Mouse (Mus musculus) cerebellum, adult (tissue): ENCODE results near the gene Ntrk3.

ENCODE experiments used
- ATAC-seq: cut with Nextera tagmentation; 2 replicates; pipeline ENCODE4 v1.9.2; 2017; ENCODE audit warnings: mild to moderate bottlenecking, moderate library complexity, mixed read lengths; ENCODE audit not compliant: insufficient number of reproducible peaks, low FRiP score, low TSS enrichment

The Ntrk3 gene

DNA sequence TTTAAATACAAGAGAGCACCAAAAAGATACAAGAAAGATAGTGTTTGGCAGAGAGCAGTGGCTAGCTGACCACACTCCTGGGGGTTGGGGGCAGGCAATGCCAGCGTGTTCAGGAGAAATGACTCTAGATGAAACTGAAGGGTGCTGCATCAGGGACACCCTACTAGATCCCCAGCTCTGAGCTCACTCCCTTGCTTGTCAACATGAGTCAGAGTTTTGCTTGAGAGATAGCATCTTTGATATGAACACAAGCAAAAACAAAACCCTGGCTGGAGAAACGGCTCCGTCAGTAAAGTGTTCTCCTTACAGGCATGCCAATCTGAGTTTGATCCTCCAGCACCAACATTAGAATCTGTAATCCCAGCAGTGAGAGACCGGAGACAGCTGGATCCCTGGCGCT, 189.1 kb downstream of the Ntrk3 start:
- no peak for ATAC-seq

DNA sequence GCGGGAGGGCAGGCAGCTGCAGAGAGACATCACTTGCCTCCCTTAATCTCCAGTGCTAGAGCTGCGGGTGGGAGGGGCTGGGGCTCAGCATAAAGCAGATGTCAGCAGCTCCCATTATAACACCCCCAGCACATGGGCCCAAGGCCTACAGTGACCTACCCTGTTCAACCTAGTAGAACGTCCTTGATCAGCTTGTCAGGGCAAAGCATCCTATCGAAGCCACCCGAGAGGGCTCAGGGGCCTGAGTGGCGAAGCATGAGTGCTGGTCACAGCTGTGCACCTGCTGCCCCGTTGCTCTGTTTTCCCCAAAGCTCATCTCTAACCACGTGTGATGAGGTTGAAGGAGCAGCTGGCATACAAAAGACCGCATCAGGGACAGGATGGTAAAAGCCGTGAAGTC, 191.3 kb downstream of the Ntrk3 start:
- no peak for ATAC-seq

DNA sequence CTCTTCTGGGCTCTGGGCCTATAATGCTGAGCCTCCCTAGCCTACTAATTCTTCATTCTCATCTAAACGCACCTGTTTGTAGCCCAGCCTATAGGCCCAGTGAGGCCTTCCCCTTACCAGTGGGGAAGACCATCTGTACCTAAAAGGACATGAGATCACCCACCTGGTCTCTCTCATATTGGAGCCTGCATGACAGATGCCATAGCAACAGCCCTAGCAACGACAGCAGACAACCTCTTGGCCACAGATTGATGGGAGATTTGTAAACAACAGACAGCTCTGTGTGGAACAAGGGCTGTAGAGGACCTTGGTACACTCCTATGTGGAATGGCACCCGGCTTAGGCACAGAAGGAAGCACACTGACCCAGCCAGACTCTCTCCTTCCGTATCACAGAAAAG, 195.3 kb downstream of the Ntrk3 start:
- 0 out of 2 replicates have a peak, but pooled peaks have one; percentile 36 for ATAC-seq

DNA sequence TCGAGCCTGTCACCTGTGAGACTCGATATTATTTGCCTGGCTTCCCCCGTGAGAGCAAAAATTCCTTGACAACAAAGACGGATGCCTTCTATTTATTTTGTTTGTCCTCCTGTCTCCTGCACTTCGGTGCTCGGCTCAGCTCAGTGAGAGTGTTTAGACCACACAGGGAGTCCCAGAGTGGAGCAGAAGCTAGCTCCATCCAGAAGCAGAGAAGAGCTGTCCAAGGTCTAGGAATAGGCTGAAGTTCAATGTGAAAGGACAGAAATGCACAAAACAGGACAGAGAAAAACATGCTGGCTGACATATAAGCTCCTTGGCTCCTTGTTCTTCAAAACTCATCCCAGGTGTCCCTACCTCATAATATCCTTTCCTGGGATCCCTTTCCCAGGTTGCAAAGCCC, 207.5 kb downstream of the Ntrk3 start:
- ATAC-seq, result no peak

DNA sequence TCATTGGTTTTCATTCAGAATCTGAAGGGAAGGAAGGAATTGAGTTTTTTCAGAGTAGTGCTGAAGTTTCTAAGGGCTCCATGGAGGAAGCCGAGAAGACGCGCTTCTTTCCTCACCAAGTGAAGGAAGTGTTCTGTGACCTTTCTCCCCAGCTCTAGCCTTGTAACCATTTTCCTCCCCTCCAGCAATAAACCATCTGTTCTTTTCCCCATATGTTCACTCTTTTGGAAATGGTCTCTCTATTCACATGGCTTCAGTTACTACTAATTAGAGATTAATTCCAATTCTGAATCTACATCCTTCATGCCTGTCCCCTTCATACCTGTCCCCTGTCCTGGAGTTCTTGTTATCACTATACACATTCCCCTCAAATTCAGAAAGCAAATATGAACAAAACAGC, 209.8 kb downstream of the Ntrk3 start:
- ATAC-seq, result no peak

DNA sequence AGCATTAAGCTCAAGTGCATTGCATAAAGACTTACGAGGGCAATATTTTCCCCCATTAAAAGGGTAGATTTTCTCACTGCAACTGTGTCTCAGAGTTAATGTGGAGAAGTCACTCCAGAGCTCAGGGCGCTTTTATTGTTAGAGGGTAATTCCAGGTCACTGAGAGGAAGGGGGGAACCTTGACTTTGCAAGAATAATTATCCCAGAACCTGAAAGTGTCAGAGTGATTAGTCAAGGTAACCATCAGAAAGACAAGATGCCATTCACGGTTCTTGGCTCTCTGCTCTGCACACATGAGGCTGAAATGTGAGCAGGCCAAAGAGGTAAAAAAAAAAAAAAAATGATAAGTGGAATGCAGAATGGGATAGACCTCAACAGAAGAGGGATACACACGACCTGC, 210.2 kb downstream of the Ntrk3 start:
- no peak for ATAC-seq

DNA sequence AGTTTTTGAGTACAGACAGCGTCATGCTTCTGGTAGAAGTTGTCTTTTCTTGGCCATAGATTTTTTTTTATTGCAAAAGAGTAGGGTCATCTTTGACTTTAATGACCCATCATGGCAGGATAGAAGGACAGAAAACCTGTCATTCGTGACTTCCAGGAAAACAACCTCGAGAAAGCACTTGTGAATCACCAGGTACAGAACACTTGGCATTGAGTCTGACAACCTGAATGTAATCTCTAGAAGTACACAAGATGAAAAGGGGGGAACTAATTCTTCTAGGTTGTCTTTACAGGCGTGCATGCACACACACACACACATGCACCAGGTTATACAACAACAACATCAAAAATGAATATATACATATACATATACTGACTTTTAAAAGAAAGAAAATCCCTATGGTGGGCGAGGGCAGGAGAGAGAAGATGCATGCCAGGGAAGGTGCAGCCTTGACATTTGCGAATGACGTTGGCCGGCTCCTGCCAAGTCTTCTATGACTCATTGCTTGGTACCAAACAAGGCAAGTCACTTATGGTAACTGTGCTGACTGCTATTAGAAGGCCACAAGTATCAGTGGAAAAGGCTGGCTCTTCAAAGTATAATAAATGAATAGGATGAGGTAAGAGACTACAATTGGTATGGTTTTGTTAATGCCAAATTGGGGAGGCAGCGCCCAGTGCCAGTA, 217.4 kb downstream of the Ntrk3 start:
- ATAC-seq, result no peak

DNA sequence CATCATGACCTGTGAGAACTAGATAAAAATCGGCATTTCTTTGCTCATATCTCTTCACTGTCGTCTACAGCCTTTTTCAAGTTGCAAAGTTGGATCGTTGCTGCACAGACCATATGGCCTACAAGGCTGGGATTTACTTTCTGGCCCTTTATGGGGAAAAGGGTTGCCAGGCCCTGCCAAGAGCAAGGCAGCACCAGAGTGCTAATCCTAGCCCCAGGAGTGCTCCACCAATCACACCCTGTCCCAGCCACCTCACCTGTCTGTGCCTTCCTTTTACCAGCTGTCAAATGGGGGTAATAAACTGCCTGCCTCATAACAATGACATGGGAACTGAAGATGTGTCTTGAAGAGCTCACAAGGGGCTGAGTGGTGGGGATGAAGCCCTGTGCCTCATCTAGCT, 218.1 kb downstream of the Ntrk3 start:
- no peak; the same call in 1 of the 2 replicates for ATAC-seq

DNA sequence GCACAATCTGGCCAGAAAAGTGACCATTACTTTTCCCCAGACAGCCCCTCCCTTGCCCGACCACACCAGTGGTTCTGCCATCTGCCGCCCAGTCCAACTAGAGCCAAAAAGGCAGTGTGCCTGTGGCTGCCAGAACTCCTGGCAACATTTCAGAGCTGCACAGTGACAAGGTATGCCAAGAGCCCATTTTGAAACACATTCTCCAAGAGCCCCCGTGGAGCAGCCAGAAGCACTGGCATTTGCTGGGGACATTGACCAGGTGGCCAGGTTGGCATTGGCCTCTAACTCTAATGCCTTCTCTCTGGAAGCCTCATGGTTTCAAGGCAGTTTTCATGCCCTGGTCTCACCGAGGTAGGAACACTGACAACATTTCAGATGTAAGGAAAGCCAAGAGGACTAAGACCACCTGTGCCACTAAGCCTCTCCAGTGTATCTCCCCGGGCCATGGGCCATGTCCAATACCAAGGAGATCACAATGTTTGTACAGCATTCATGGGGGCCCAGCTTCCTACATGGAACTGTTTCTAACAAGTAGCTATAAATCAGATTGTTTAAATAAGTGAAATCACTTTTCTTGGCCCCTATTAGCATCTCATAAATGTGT, 218.9 kb downstream of the Ntrk3 start:
- peak; percentile 93 for ATAC-seq

DNA sequence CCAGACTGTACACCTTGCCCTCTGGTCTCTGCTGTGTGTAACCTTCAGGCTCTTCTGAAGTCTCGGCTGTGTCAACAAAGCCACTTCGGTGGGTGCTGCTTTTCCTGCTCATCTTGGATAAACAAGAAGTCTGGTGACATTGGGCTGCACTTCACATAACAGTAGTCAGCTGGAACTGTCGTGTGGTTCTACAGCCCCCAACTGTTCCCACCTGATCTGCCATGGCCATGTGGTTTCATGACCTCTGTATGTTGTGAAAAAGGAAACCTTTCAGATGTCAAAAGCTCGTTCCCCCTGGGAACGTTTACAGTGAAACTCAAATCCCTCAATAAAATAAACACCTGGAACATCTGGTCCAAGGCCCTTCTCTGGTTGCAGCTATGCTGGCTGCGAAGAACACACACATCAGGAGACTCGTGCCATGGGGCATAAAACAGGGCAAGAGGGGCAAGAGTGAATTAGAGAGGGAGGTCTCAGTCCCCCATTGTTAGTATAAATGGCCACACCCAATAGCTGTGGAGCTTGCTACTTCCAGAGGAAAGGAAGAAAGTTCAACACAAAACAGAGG, 222.7 kb downstream of the Ntrk3 start:
- ATAC-seq, result no peak

DNA sequence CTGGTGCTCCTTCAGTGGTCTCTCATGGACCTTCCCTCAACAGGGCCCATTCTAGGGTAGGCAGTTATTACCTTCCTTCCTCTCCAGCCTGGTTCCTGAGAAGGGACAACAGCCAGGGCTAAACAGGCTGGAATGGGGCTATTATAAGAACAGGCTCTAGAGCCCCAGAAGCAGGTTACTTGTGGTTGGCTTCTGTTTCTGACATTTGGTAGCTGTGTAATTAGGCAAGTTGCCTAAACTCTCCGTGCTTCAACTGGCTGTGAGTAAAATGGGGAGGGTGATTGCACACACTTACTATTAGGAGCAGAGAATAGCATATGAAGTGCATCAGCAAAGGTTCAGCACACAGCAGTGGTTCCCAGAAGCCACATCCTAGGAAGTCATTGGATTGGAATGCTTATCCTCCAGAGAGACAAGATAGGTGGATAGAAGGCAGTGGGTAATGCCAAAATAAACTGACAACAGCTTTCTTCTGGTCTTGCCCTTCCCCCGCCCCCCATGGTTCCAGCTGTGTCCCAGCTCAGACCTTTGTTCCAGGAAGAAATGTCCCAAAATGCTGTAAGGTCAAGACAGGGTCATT, 230.7 kb downstream of the Ntrk3 start:
- ATAC-seq, result peak; percentile 49; the same call in 1 of the 2 replicates

DNA sequence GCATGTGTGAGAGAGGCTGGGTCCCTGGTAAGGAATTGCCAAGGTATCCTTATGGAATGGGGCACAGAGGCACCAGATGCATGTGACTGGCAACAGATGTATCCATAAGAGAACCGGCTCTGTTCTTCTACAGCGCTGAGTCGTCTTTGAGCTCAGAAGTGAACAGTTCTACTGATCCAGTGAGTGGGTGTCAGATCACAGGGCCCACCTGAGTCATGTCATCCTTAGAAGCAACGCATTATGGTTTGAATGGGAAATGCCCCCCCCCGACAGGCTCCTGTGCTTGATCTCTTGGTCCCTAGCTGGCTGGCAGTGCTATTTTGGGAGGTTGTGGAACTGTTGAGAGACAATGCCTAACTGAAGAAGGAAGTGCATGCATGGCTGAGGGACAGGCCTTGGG, 236.9 kb downstream of the Ntrk3 start:
- ATAC-seq, result no peak

DNA sequence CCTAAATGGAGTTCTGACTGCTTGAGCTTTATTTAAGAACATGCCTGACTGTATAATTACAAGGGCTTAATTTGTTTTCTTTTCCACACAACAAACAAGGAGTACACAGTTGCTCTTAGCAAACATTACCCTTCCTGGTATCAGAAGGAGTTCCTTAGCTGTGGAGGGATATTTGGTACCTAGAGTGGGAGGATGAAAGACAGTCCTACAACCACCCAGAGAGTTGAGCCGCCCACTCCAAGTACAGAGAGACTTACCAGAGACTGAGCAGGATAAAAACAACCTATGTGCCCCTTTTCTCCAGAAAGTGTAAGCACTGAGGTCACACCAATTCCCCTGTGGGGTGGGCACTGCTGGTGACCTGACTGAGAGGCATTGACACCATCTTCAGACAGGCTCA, 237.8 kb downstream of the Ntrk3 start:
- ATAC-seq, result no peak

DNA sequence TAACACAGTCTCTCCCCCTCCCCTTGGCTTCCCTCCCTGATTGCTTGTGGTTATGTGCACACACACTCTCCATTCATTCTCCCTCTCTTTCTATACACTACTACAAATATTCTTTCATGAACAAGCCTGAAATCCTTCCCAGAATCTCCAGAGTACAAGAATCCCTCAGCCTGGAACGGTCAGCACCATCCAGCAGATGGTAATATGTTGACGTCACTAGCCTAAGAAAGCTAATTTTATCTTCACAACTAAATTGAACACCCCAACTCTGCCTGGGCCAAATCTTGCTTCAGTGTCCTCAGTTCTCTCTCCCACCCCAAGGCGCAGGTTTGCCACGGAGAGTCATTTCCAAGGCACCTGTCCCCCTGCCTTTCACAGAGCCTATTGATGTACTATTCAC, 239.5 kb downstream of the Ntrk3 start:
- ATAC-seq, result peak; percentile 49; the same call in 1 of the 2 replicates

DNA sequence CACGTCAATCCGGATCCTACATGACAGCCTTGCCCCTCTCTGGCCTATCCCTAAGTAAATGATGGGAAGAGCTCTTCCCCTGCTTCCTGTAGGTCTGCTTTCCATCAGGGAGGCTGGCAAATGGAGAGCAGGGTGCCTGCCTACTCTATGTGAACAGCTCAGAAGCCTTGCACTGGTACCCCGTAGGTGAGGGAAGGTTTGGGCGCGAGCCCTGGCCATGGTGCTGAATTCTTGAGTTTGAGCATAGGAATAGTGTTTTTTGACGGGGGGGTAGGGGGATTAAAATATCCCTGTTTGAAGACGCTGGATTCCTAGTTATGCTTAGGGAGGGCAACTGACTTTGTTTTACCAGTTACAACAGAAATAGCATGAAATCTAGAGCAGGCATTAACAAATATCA, 240.0 kb downstream of the Ntrk3 start:
- ATAC-seq, result no peak

DNA sequence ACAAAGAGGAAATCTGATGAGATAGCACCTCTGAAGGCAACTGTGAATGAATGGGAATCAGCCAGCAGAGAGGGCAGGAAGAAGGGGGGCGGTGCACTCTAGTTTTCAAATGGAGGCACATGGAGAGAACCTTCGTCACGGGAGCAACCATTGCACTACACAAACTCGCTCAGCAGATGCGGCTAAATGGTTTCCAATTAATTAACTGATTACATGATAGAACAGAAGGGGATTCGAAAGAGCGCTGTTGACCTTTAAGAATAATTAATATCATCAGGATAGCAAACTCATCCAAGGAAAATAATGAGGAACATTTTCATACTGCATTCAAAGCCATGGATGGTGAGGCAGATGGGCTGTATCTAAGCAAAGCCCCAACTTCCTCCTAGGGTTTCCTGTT, 244.2 kb downstream of the Ntrk3 start:
- ATAC-seq, result no peak

DNA sequence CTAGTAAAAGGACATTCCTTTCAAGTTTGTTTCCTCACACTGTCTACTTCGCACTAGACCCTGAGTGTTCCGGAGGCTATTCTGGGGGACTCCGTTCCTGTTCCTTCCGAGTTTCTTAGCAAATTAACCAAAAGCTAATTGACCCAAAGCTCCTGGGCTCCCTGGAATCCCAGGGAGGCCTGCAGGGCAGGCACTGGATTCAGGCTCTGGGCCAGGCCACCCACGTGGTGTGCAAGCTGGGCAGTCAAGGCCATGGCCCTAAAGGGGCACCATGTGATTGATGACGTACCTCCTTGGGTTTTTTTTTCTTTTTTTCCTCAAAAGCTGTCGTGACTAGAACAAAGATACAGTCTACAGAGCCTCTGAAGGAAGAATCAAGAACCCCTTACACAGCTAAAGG, 246.6 kb downstream of the Ntrk3 start:
- ATAC-seq, result no peak

DNA sequence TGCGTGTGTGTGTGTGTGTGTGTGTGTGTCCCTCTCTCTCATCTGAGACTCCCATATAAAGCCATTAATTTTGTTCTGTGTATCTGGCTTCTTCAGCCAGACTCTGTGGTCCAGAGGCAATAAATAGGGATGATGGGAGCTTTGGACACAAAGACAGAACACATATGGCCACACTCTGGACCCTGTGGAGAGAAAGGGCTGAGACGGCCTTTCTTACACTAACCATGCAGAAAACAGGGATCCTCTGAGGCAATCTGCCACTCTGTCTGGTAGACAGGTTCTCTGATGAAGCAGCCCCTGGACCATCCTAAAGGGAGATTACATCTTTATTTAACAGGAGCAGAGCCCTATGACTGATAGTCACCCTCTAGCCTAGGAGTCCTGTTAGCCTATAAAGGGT, 253.5 kb downstream of the Ntrk3 start:
- no peak for ATAC-seq

DNA sequence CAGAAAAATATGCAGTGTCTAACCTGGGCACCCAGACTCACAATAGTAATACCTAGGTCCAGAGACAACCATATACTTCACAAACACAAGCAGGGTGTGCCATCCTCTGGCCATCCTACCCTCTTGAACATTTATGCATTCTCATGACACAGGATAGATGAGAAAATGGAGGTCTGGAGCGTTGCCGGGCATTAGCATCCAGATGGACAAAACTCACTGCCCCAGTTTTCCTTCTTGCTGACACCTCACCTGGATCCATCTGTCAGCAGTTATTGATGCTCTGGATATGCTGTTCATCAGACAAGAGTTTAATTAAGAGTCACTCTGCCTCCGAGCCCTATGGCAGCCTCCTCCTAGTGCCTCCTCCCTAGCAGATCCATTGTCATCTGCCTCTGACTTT, 254.1 kb downstream of the Ntrk3 start:
- ATAC-seq, result no peak

DNA sequence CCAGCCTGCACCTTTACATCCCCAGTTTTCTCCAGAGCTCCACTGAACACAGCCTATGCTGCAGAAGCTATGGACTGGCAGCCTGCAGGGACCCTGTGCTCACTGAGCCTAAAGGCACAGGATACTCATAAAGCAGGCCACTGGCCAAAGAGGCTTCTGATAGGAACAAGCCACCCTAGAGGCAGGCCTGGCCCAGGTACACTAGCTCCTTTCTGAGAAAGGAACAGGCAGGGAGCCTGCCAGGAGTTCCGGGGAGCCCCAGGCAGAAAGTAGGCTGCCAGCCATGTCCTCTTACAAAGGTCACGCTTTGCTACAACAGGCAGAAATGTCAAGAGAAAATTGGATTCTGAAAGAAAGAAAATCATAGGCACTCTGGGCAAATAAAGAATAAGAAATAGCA, 254.8 kb downstream of the Ntrk3 start:
- ATAC-seq, result peak; percentile 86

DNA sequence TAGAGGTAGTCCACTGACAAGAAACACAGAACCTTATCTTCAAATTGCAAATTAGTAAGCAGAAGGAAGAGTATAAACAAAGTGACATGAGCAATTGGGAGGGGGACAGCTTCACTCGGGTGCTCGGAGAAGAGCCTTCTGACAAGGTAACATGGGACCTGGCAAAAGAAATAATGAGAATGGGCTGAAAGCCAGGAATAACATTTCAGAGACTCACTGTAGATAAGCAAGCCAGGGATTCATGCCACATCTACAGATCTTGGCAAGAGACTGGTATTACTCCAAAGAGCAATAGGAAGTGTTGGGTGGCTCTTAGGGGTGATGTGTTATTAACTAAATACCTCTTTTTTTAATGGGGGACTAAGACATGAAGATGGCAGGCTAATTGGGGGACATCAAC, 258.9 kb downstream of the Ntrk3 start:
- ATAC-seq, result peak; percentile 26; the same call in 1 of the 2 replicates

DNA sequence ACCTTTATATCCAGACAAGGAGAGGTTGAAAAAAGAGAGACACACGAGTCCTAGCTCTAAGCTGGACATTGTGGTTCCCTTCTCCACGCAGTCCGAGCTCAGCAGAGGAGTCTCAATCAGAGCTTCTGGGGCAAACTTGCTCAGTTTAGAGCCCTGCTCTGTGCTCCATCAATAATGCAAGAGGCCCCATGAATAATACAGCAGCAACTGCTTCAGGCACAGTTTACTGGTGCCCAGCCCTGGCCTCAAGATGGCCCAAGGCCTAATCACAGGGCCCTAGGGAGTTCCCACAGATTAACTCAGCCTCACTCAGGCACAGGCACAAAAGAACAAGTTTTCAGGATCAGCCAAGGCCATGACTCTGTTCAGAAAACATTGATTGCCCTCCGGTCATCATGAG, 266.1 kb downstream of the Ntrk3 start:
- ATAC-seq, result no peak
